Mouse (Mus musculus) brain, embryonic 14.5 days (tissue): ENCODE measurements around the gene Thrb.

Experiments used
- CTCF ChIP-seq: fragments of 200-500 bp; IDR thresholded peaks from 2 replicates; pipeline ENCODE4 v1.5.1; 2012; ENCODE audit warnings: inconsistent platforms, mild to moderate bottlenecking, moderate library complexity, borderline replicate concordance; ENCODE audit not compliant: insufficient read depth, insufficient read length; ENCODE audit errors: extremely low read depth
- POLR2A ChIP-seq: fragments of 200-500 bp; IDR thresholded peaks from 2 replicates; pipeline ENCODE4 v1.6.1; 2012; ENCODE audit warnings: mild to moderate bottlenecking, inconsistent platforms, borderline replicate concordance; ENCODE audit not compliant: poor library complexity, insufficient read depth, insufficient read length, severe bottlenecking; ENCODE audit errors: extremely low read depth

DNA sequence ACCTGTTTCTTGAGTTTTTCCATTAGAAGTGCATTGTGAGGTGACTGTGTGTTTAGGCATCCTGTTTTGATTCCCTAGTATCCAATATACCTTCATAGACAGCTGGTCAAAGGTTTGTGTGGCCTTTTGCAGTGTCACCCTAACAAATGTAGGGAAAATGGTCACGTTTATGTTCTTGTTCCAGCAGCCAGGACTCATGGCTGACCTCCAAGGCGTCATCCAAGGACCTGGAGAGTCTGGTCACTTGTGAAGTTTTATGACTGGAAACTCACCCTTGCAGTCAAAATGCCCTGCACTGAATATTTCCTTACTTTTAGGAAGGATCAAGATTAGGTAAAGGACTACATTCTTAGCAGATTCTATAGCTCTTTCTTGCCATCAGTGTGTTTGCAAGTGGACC lies 114.3 kb downstream of the Thrb start:
- no peak for TF ChIP-seq CTCF
- no peak for TF ChIP-seq POLR2A
